11 mouse cellular contexts compared by ENCODE assay signal in the genomic region with DNA sequence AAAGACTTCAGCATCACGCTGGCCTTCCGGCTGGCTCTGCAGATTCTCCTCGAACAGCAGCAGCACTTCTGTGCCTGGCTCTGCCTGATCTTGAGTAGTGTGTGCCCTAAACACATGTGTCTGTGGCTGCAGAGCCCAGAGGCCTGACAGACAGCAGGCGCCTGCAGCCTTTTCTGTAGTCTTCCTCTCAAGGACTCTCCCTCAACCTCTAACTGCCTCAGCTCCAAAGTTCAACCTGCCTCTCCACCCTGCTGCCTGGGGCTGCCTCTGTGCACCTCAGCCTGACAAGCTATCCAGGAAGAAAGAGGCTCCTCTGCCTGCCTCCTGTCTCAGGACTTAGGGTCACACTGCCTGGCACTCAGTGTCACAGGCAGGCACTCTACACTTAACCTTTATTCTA. TPM values are rescaled to one million over a fixed set of nuclear protein-coding genes. Genes with fewer than 3 reads are reported as not detected.
DNase-seq lines count a peak whose midpoint lies in the region; ATAC-seq and TF ChIP-seq lines count a peak whose summit lies in the region.
"Had no signal": no experiment of that assay in that cellular context is flagged by ENCODE, and none has a peak within 500 bp of the region (broad histone marks: within the 10 kb centered on the region; RNA-seq: fewer than 3 reads in every experiment).

No protein-coding gene starts in this region.

- H3K4me3 ChIP-seq in heart, embryonic 10.5 days, result no peak overlapping the region
- H3K4me3 ChIP-seq in lung, embryonic 14.5 days (ENCODE audit: low read depth, low read length), result no peak overlapping the region
- no peak overlapping the region for H3K4me3 ChIP-seq in intestine, postnatal 0 days (ENCODE audit: low read depth, low read length)
- H3K4me3 ChIP-seq in stomach, embryonic 14.5 days (ENCODE audit: low read depth, low read length), result no peak overlapping the region
- no peak overlapping the region for H3K4me3 ChIP-seq in midbrain, embryonic 14.5 days (replicated peaks; ENCODE audit: low read depth, low read length)
- H3K4me3 ChIP-seq: layer of hippocampus, adult 2 months; neural tube, embryonic 12.5 days had no signal

- no peak for DNase-seq in heart, embryonic 10.5 days (ENCODE audit: low spot score)
- DNase-seq in heart, postnatal 25 days (ENCODE audit: low spot score), result no peak
- no peak for DNase-seq in lung, embryonic 14.5 days
- DNase-seq in lung, postnatal 4 days, result no peak
- no peak for DNase-seq in frontal cortex, postnatal 14 days (ENCODE audit: low spot score in 2 of 2)
- no peak for DNase-seq in midbrain, embryonic 14.5 days
- DNase-seq: B cell, adult 2 months had no signal

- no peaks in the 10 kb centered on the region for H3K36me3 ChIP-seq in heart, embryonic 10.5 days
- no peaks in the 10 kb centered on the region for H3K36me3 ChIP-seq in lung, embryonic 14.5 days (ENCODE audit: insufficient read depth)
- H3K36me3 ChIP-seq in intestine, postnatal 0 days (ENCODE audit: control insufficient read depth, insufficient read depth), result no peaks in the 10 kb centered on the region
- no peaks in the 10 kb centered on the region for H3K36me3 ChIP-seq in stomach, embryonic 14.5 days (ENCODE audit: control insufficient read depth, insufficient read depth, low read length)
- H3K36me3 ChIP-seq in midbrain, embryonic 14.5 days (ENCODE audit: control insufficient read depth, insufficient read depth, low read length), result no peaks in the 10 kb centered on the region
- H3K36me3 ChIP-seq: neural tube, embryonic 12.5 days had no signal

- no peaks in the 10 kb centered on the region for H3K27me3 ChIP-seq in heart, embryonic 10.5 days (ENCODE audit: insufficient read depth, poor library complexity, severe bottlenecking)
- no peaks in the 10 kb centered on the region for H3K27me3 ChIP-seq in lung, embryonic 14.5 days (ENCODE audit: insufficient read depth, low read length)
- no peaks in the 10 kb centered on the region for H3K27me3 ChIP-seq in intestine, postnatal 0 days (replicated peaks; ENCODE audit: control insufficient read depth, insufficient read depth, low read length)
- no peaks in the 10 kb centered on the region for H3K27me3 ChIP-seq in stomach, embryonic 14.5 days (ENCODE audit: control insufficient read depth, insufficient read depth, low read length)
- H3K27me3 ChIP-seq in midbrain, embryonic 14.5 days (ENCODE audit: control insufficient read depth, insufficient read depth, low read length), result no peaks in the 10 kb centered on the region
- H3K27me3 ChIP-seq: neural tube, embryonic 12.5 days had no signal

- TF ChIP-seq CTCF in lung, embryonic 14.5 days (IDR thresholded peaks at IDR 0.05; ENCODE audit: low read depth), result no peak
- no peak for TF ChIP-seq CTCF in intestine, postnatal 0 days (IDR thresholded peaks at IDR 0.05; ENCODE audit: low read depth)

- intact Hi-C loops in heart, postnatal 25 days (cut with DNase I), result no loop called here

- peaks cover 48% of the 10 kb centered on the region for H3K4me1 ChIP-seq in heart, embryonic 10.5 days
- peaks cover 14% of the 10 kb centered on the region; the same call in 1 of the 2 replicates for H3K4me1 ChIP-seq in lung, embryonic 14.5 days (ENCODE audit: insufficient read depth)
- H3K4me1 ChIP-seq in intestine, postnatal 0 days (replicated peaks; ENCODE audit: control insufficient read depth, insufficient read depth, low read length), result 0 out of 2 replicates have a peak, but pooled peaks cover 18% of the 10 kb centered on the region
- peaks cover 36% of the 10 kb centered on the region for H3K4me1 ChIP-seq in stomach, embryonic 14.5 days (ENCODE audit: control insufficient read depth, insufficient read depth, low read length)
- H3K4me1 ChIP-seq in midbrain, embryonic 14.5 days (ENCODE audit: control insufficient read depth, insufficient read depth, low read length), result peaks cover 17% of the 10 kb centered on the region

- no peak overlapping the region for H3K9ac ChIP-seq in lung, embryonic 14.5 days
- H3K9ac ChIP-seq in intestine, postnatal 0 days (ENCODE audit: low read depth, low read length), result no peak overlapping the region
- no peak overlapping the region for H3K9ac ChIP-seq in stomach, embryonic 14.5 days (replicated peaks; ENCODE audit: low read depth, low read length)
- H3K9ac ChIP-seq in midbrain, embryonic 14.5 days (replicated peaks; ENCODE audit: low read length), result no peak overlapping the region
- H3K9ac ChIP-seq: neural tube, embryonic 12.5 days had no signal

- no peak for ATAC-seq in lung, embryonic 14.5 days (ENCODE audit: insufficient read depth)
- peak; percentile 74 for ATAC-seq in intestine, postnatal 0 days
- no peak for ATAC-seq in stomach, embryonic 14.5 days (ENCODE audit: insufficient number of reproducible peaks, insufficient read depth, low FRiP score, low read depth)
- ATAC-seq in midbrain, embryonic 14.5 days (ENCODE audit: low FRiP score, low TSS enrichment), result no peak

- WGBS in heart, embryonic 10.5 days, result 56% methylated on average over 4 of the region's 4 CpGs
- 67% methylated on average over 4 of the region's 4 CpGs for WGBS in lung, embryonic 14.5 days
- WGBS in intestine, postnatal 0 days, result 37% methylated on average over 4 of the region's 4 CpGs
- 65% methylated on average over 4 of the region's 4 CpGs for WGBS in stomach, embryonic 14.5 days
- WGBS in midbrain, embryonic 14.5 days, result 92% methylated on average over 4 of the region's 4 CpGs

- H3K9me3 ChIP-seq in heart, embryonic 10.5 days, result no peaks in the 10 kb centered on the region
- no peaks in the 10 kb centered on the region for H3K9me3 ChIP-seq in lung, embryonic 14.5 days (ENCODE audit: low read depth, low read length)
- H3K9me3 ChIP-seq in intestine, postnatal 0 days (ENCODE audit: control insufficient read depth), result no peaks in the 10 kb centered on the region
- H3K9me3 ChIP-seq in stomach, embryonic 14.5 days (ENCODE audit: control insufficient read depth, low read depth, low read length), result no peaks in the 10 kb centered on the region
- no peaks in the 10 kb centered on the region for H3K9me3 ChIP-seq in midbrain, embryonic 14.5 days (ENCODE audit: control insufficient read depth, low read length)
- H3K9me3 ChIP-seq: neural tube, embryonic 12.5 days had no signal

- no peak overlapping the region for H3K4me2 ChIP-seq in lung, embryonic 14.5 days
- H3K4me2 ChIP-seq in intestine, postnatal 0 days (replicated peaks; ENCODE audit: low read depth), result peak overlapping the region; percentile 49
- no peak overlapping the region for H3K4me2 ChIP-seq in stomach, embryonic 14.5 days (replicated peaks; ENCODE audit: low read depth, low read length)
- no peak overlapping the region for H3K4me2 ChIP-seq in midbrain, embryonic 14.5 days (ENCODE audit: low read length)
- H3K4me2 ChIP-seq: neural tube, embryonic 12.5 days had no signal

- H3K27ac ChIP-seq in heart, embryonic 10.5 days, result peak overlapping the region; percentile 56; the same call in 1 of the 2 replicates
- peak overlapping the region; percentile 52 for H3K27ac ChIP-seq in lung, embryonic 14.5 days (ENCODE audit: low read depth)
- H3K27ac ChIP-seq in intestine, postnatal 0 days (ENCODE audit: low read depth, low read length), result peak overlapping the region; percentile 79
- peak overlapping the region; percentile 64; the same call in 1 of the 2 replicates for H3K27ac ChIP-seq in stomach, embryonic 14.5 days (ENCODE audit: low read length)
- H3K27ac ChIP-seq in midbrain, embryonic 14.5 days (replicated peaks; ENCODE audit: low read depth, low read length), result no peak overlapping the region
- H3K27ac ChIP-seq: layer of hippocampus, adult 2 months; neural tube, embryonic 12.5 days had no signal

RNA-seq across cellular contexts. Expression of gene Map3k4, which starts 20.6 kb away (rescaled TPM):
- 40.2 and 52.2 TPM in 2 replicates for polyA plus RNA-seq in heart, embryonic 10.5 days (2016; fragmentation: Nextera tagmentation; extraction: Ambion mirVana)
- 10 to 100 TPM; 42.9 to 46.3 TPM for total RNA-seq in heart, postnatal 25 days (2021)
- 39.0 and 47.9 TPM in 2 replicates for polyA plus RNA-seq in lung, embryonic 14.5 days (2014; fragmentation: Nextera tagmentation; extraction: Ambion mirVana)
- 29.3 and 34.7 TPM in 2 replicates for polyA plus RNA-seq in intestine, postnatal 0 days (2015; fragmentation: Nextera tagmentation; extraction: Ambion mirVana)
- 49.2 and 52.4 TPM in 2 replicates for polyA plus RNA-seq in stomach, embryonic 14.5 days (2014; fragmentation: Nextera tagmentation; extraction: Ambion mirVana)
- polyA plus RNA-seq in midbrain, embryonic 14.5 days (2014; fragmentation: Nextera tagmentation; extraction: Ambion mirVana), result 31.0 and 38.6 TPM in 2 replicates
